Mouse (Mus musculus): ENCODE results near the gene Zfp473. TPM values are rescaled to one million over a fixed set of nuclear protein-coding genes. Genes with fewer than 3 reads are reported as not detected.

Gene Zfp473
- polyA plus RNA-seq, 1 experiment from 2014 or later, result 1.2 TPM

GRCm38 (mm10) chr7:44688890-44689289 lies 62.0 kb downstream of the Zfp473 start:
- H3K9ac ChIP-seq (replicated peaks), result no peak overlapping the region
- H3K4me2 ChIP-seq (replicated peaks), result no peak overlapping the region
- no peak for ATAC-seq (replicated peaks)
- no peaks in the 10 kb centered on the region for H3K27me3 ChIP-seq
- no peaks in the 10 kb centered on the region for H3K36me3 ChIP-seq
- H3K27ac ChIP-seq (replicated peaks), result no peak overlapping the region
- no peak overlapping the region for H3K4me3 ChIP-seq
- WGBS, result 73% methylated on average over 3 of the region's 3 CpGs
- no peaks in the 10 kb centered on the region for H3K9me3 ChIP-seq
- peaks cover 15% of the 10 kb centered on the region for H3K4me1 ChIP-seq

- Histone ChIP-seq H3K4me2 (replicated peaks) (no peak overlapping the region), H3K27ac (replicated peaks) (no peak overlapping the region), H3K9me3 (no peaks in the 10 kb centered on the region), H3K27me3 (no peaks in the 10 kb centered on the region), H3K4me3 (no peak overlapping the region), H3K9ac (replicated peaks) (no peak overlapping the region), H3K36me3 (no peaks in the 10 kb centered on the region), H3K4me1 (peaks cover 15% of the 10 kb centered on the region)
- ATAC-seq (replicated peaks), result peak; percentile 57; the same call in 1 of the 2 replicates
- 37% methylated on average over 17 of the region's 17 CpGs for WGBS
Observed at GRCm38 (mm10) chr7:44685531-44686402, 65.1 kb downstream of the Zfp473 start.

- H3K27ac ChIP-seq (replicated peaks), result no peak overlapping the region
- no peak overlapping the region for H3K4me2 ChIP-seq (replicated peaks)
- no peaks in the 10 kb centered on the region for H3K36me3 ChIP-seq
- no peak overlapping the region for H3K9ac ChIP-seq (replicated peaks)
- peaks cover 15% of the 10 kb centered on the region for H3K4me1 ChIP-seq
- no peaks in the 10 kb centered on the region for H3K27me3 ChIP-seq
- no peak for ATAC-seq (replicated peaks)
- no peak overlapping the region for H3K4me3 ChIP-seq
- WGBS, result 81% methylated on average over 8 of the region's 8 CpGs
- H3K9me3 ChIP-seq, result no peaks in the 10 kb centered on the region
Observed at GRCm38 (mm10) chr7:44683656-44684055, 67.2 kb downstream of the Zfp473 start.

Other genes starting within 250 kb of the Zfp473 start
- 0.13 and 0.15 TPM in 2 replicates for gene Mybpc2, start 226.4 kb downstream of the Zfp473 start, polyA plus RNA-seq (2015; fragmentation: Nextera tagmentation; extraction: Ambion mirVana)
- not detected in 2 replicates for gene Spib, start 219.0 kb downstream of the Zfp473 start, polyA plus RNA-seq (2015; fragmentation: Nextera tagmentation; extraction: Ambion mirVana)
- gene Pold1, start 202.2 kb downstream of the Zfp473 start, polyA plus RNA-seq (2015; fragmentation: Nextera tagmentation; extraction: Ambion mirVana), result 46.9 and 54.1 TPM in 2 replicates
- 70.5 and 79.5 TPM in 2 replicates for gene Nr1h2, start 197.1 kb downstream of the Zfp473 start, polyA plus RNA-seq (2015; fragmentation: Nextera tagmentation; extraction: Ambion mirVana)
- 1.0 and 1.6 TPM in 2 replicates for gene Napsa, start 178.7 kb downstream of the Zfp473 start, polyA plus RNA-seq (2015; fragmentation: Nextera tagmentation; extraction: Ambion mirVana)
- gene Kcnc3, start 160.4 kb downstream of the Zfp473 start, polyA plus RNA-seq (2015; fragmentation: Nextera tagmentation; extraction: Ambion mirVana), result 2.6 and 3.3 TPM in 2 replicates
- 1.3 and 1.5 TPM in 2 replicates for gene Myh14, start 80.2 kb downstream of the Zfp473 start, polyA plus RNA-seq (2015; fragmentation: Nextera tagmentation; extraction: Ambion mirVana)
- not detected in 2 replicates for gene Izumo2, start 42.3 kb downstream of the Zfp473 start, polyA plus RNA-seq (2015; fragmentation: Nextera tagmentation; extraction: Ambion mirVana)
- gene Vrk3, start 2.6 kb downstream of the Zfp473 start, polyA plus RNA-seq (2015; fragmentation: Nextera tagmentation; extraction: Ambion mirVana), result 36.2 and 37.2 TPM in 2 replicates
- 52.3 and 56.0 TPM in 2 replicates for gene Nup62, start 65.0 kb upstream of the Zfp473 start, polyA plus RNA-seq (2015; fragmentation: Nextera tagmentation; extraction: Ambion mirVana)
- gene Il4i1, start 65.3 kb upstream of the Zfp473 start, polyA plus RNA-seq (2015; fragmentation: Nextera tagmentation; extraction: Ambion mirVana), result 1.8 and 2.3 TPM in 2 replicates
- 4.6 and 5.0 TPM in 2 replicates for gene Atf5, start 65.6 kb upstream of the Zfp473 start, polyA plus RNA-seq (2015; fragmentation: Nextera tagmentation; extraction: Ambion mirVana)
- gene Akt1s1, start 97.9 kb upstream of the Zfp473 start, polyA plus RNA-seq (2015; fragmentation: Nextera tagmentation; extraction: Ambion mirVana), result 118 and 120 TPM in 2 replicates
- gene Tbc1d17, start 98.0 kb upstream of the Zfp473 start, polyA plus RNA-seq (2015; fragmentation: Nextera tagmentation; extraction: Ambion mirVana), result 119 and 120 TPM in 2 replicates
- 32.1 and 35.3 TPM in 2 replicates for gene Pnkp, start 106.1 kb upstream of the Zfp473 start, polyA plus RNA-seq (2015; fragmentation: Nextera tagmentation; extraction: Ambion mirVana)
- 583 and 618 TPM in 2 replicates for gene Ptov1, start 118.7 kb upstream of the Zfp473 start, polyA plus RNA-seq (2015; fragmentation: Nextera tagmentation; extraction: Ambion mirVana)
- 164 and 166 TPM in 2 replicates for gene Med25, start 141.7 kb upstream of the Zfp473 start, polyA plus RNA-seq (2015; fragmentation: Nextera tagmentation; extraction: Ambion mirVana)
- 20.6 and 22.1 TPM in 2 replicates for gene Fuz, start 145.0 kb upstream of the Zfp473 start, polyA plus RNA-seq (2015; fragmentation: Nextera tagmentation; extraction: Ambion mirVana)
- gene Ap2a1, start 178.4 kb upstream of the Zfp473 start, polyA plus RNA-seq (2015; fragmentation: Nextera tagmentation; extraction: Ambion mirVana), result 105 and 107 TPM in 2 replicates
- gene Tsks, start 192.2 kb upstream of the Zfp473 start, polyA plus RNA-seq (2015; fragmentation: Nextera tagmentation; extraction: Ambion mirVana), result not detected in 2 replicates
- 48.2 and 51.6 TPM in 2 replicates for gene Cpt1c, start 223.8 kb upstream of the Zfp473 start, polyA plus RNA-seq (2015; fragmentation: Nextera tagmentation; extraction: Ambion mirVana)
- 703 and 728 TPM in 2 replicates for gene Prmt1, start 235.5 kb upstream of the Zfp473 start, polyA plus RNA-seq (2015; fragmentation: Nextera tagmentation; extraction: Ambion mirVana)
- gene Irf3, start 246.6 kb upstream of the Zfp473 start, polyA plus RNA-seq (2015; fragmentation: Nextera tagmentation; extraction: Ambion mirVana), result 62.6 and 66.6 TPM in 2 replicates
- 19.2 and 21.8 TPM in 2 replicates for gene Bcl2l12, start 247.7 kb upstream of the Zfp473 start, polyA plus RNA-seq (2015; fragmentation: Nextera tagmentation; extraction: Ambion mirVana)

Data from forebrain, embryonic 15.5 days (tissue).